Mouse (Mus musculus) limb, embryonic 10.5 days (tissue): ENCODE results near the gene Ifit1bl2. TPM values are rescaled to one million over a fixed set of nuclear protein-coding genes. Genes with fewer than 3 reads are reported as not detected.
"Not testable (repeated sequence)": the region's sequence is repeated elsewhere in the genome, so short reads cannot be mapped to it uniquely, and the experiment has no call there.

Source experiments
- DNase-seq: peaks from one replicate; pipeline ENCODE4 v3.0.0-alpha.2; 2017; ENCODE audit warnings: low spot score
- H3K27ac ChIP-seq: fragments of 300-500 bp; sonication (generic); 2 replicates; pipeline ENCODE4 v1.5.1; 2016; ENCODE audit warnings: mild to moderate bottlenecking
- H3K27me3 ChIP-seq: fragments of 300-500 bp; sonication (generic); 2 replicates; pipeline ENCODE4 v1.6.1; 2016; ENCODE audit warnings: low read depth, mild to moderate bottlenecking; ENCODE audit not compliant: poor library complexity, severe bottlenecking
- H3K36me3 ChIP-seq: fragments of 300-500 bp; sonication (generic); 2 replicates; pipeline ENCODE4 v1.6.1; 2016; ENCODE audit warnings: mild to moderate bottlenecking, moderate library complexity
- H3K4me1 ChIP-seq: fragments of 300-500 bp; sonication (generic); 2 replicates; pipeline ENCODE4 v1.6.1; 2016
- H3K4me3 ChIP-seq: fragments of 300-500 bp; sonication (generic); 2 replicates; pipeline ENCODE4 v1.5.1; 2016; ENCODE audit warnings: mild to moderate bottlenecking, moderate library complexity
- H3K9me3 ChIP-seq: fragments of 300-500 bp; sonication (generic); replicated peaks from 2 replicates; pipeline ENCODE4 v1.6.1; 2016; ENCODE audit warnings: mild to moderate bottlenecking
- WGBS: fragments of 180-500 bp; shearing (Covaris S2); methylation state at CpG from one replicate; pipeline ENCODE4 v1.1.7; 2016; 5-methylcytosine and 5-hydroxymethylcytosine counted together
- polyA plus RNA-seq: library from polyadenylated mRNA; unstranded; fragments of >200 nt; fragmentation: Nextera tagmentation; extraction: Ambion mirVana; gene quantifications from 2 replicates; pipeline ENCODE4 v1.2.1, GENCODE M21; 2016

The Ifit1bl2 gene
- polyA plus RNA-seq, 1 experiment from 2014 or later, result not detected

DNA sequence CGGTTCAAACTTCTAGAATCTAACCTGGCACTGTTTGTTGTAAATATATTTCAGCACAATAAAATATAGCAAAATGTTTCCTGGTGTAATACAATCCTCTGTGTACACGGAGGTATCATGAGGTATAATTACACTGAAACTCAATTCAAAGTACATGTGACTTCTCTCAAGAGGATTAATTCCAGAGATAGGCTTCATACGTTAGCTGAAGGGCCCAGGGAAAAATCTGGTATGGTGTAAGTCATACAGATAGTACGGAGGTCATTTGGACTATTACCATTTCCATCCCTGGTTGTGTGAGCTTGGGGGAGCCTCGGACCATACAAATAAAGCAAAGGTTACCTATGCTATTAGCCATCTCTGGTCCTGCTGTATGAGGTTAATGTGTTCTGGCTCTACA, 2.1 kb upstream of the Ifit1bl2 start:
- H3K27ac ChIP-seq, result no peak overlapping the region
- H3K4me1 ChIP-seq, result no peaks in the 10 kb centered on the region
- no peak overlapping the region for H3K4me3 ChIP-seq
- H3K27me3 ChIP-seq, result 0 out of 2 replicates have a peak, but pooled peaks cover 5% of the 10 kb centered on the region
- H3K9me3 ChIP-seq, result no peaks in the 10 kb centered on the region
- no peaks in the 10 kb centered on the region for H3K36me3 ChIP-seq
- 83% methylated on average over 5 of the region's 5 CpGs for WGBS
- no peak for DNase-seq

DNA sequence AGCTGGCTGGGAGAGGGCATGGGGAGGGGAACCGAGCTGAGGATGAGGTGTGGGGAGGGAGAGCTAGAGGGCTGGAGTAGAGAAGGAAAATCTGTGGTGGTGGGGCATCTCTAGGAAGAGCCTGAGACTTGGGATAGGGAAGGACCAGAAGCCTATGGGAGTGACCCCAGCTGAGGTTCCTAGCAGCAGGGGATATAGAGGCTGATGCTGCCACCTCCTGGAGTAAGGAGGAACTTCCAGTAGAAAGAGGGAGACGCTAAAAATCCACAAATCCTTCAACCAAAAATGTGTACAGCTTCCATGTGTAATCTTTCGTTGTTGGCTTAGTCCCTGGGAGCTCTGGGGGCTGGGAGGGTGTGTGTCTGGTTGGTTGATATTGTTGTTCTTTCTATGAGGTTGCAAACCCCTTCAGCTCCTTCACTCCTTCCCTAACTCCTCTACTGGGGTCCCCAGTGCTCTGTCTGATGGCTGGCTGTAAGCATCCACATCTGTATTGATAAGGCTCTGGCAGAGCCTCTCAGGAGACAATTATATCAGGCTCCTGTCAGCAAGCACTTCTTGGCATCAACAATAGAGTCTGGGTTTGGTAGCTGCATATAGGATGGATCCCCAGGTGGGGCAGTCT, 3.5 kb downstream of the Ifit1bl2 start:
- Histone ChIP-seq H3K4me1 (no peaks in the 10 kb centered on the region), H3K36me3 (no peaks in the 10 kb centered on the region), H3K9me3 (no peaks in the 10 kb centered on the region), H3K27me3 (0 out of 2 replicates have a peak, but pooled peaks cover 5% of the 10 kb centered on the region), H3K27ac (no peak overlapping the region), H3K4me3 (no peak overlapping the region)
- WGBS, result 8% methylated on average over 3 of the region's 3 CpGs
- peak; percentile 53 for DNase-seq

DNA sequence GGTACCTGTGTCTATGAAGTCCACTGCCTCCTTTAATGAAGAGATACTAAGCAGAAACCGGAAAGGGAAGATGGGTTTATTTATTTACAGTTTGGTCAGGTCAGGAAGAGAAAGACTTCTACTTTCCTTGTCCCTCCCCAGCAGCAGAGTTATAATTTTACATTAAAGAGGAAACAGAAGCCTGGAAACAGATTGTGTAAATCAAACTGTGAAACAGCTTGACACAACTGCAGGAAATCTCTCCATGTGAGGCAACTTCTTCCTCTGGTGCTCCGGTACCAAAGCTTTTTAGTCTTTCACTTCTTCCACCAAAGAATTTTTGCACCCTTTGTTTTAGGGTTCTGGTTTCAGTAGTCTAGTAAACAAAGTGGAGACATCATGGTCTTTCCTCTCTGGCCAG, 7.1 kb downstream of the Ifit1bl2 start:
- H3K36me3 ChIP-seq, result no peaks in the 10 kb centered on the region
- WGBS, result 87% methylated on average over 2 of the region's 2 CpGs
- H3K4me1 ChIP-seq, result no peaks in the 10 kb centered on the region
- H3K4me3 ChIP-seq, result no peak overlapping the region
- no peak for DNase-seq
- 0 out of 2 replicates have a peak, but pooled peaks cover 5% of the 10 kb centered on the region for H3K27me3 ChIP-seq
- no peaks in the 10 kb centered on the region for H3K9me3 ChIP-seq
- H3K27ac ChIP-seq, result no peak overlapping the region

DNA sequence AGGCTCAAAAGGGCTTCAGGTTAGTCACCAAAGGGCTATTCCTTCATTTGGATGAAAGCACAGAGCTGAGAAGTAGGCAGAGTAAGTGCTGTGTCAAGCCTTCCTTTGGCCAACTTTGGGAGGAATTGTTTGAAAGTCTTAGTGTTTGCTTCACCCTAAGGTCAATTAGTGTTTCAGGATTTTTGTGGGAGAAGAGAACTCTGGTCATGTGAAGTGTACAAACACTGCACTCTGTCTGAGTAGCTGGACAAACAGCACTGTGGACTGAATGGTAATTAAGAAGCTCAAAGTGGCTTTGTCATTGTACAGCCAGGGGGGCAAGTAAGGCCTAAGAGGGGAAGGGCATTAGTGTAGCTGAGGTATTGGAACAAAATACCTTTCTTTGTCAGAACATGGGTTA, 9.1 kb downstream of the Ifit1bl2 start:
- Histone ChIP-seq H3K27ac (no peak overlapping the region), H3K9me3 (no peaks in the 10 kb centered on the region), H3K27me3 (no peaks in the 10 kb centered on the region), H3K4me1 (no peaks in the 10 kb centered on the region), H3K36me3 (no peaks in the 10 kb centered on the region), H3K4me3 (no peak overlapping the region)
- no peak for DNase-seq

DNA sequence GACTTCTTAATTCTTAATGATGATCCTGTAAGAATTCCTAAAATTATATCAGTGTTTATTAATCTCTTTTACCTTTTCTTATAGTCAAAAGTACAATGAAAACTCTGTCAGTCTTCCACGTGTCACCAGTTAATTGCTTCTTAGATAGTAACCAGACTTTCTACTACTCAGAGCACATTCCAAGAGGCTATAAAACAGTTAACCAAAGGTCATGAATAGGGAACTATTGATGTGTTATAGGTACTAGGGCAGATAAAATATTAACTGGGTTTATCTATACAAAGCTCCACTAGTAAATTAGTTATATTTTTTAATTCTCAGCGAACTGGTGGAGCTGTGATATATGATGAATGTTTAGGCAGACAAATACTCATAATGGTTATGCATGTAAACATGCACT, 13.0 kb downstream of the Ifit1bl2 start:
- no peaks in the 10 kb centered on the region for H3K4me1 ChIP-seq
- no peaks in the 10 kb centered on the region for H3K9me3 ChIP-seq
- no peak overlapping the region for H3K27ac ChIP-seq
- 56% methylated on average over 2 of the region's 2 CpGs for WGBS
- H3K27me3 ChIP-seq, result no peaks in the 10 kb centered on the region
- no peak for DNase-seq
- H3K36me3 ChIP-seq, result no peaks in the 10 kb centered on the region
- no peak overlapping the region for H3K4me3 ChIP-seq

DNA sequence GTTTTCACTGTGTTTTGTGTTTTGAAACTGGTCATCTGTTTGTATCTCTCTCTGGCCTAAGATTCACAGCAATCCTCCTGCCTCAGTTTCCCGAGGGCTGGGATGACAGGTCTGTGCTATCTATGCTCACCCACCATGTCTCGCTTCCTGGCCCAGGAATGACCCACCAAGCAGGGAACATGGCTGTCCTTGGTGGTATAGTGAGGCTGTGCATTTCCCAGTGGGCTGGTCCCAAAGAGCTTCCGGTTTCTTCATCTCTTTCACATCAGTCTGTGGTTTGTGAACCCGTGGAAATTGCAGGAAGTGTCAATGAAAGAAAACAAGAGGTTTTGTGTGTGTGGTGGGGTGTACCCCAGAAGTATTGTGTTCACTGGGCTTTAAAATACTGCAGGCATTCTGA, 15.9 kb downstream of the Ifit1bl2 start:
- no peak for DNase-seq
- WGBS, result 87% methylated on average over 4 of the region's 4 CpGs
- Histone ChIP-seq H3K27me3 (no peaks in the 10 kb centered on the region), H3K4me3 (no peak overlapping the region), H3K4me1 (no peaks in the 10 kb centered on the region), H3K9me3 (no peaks in the 10 kb centered on the region), H3K36me3 (no peaks in the 10 kb centered on the region), H3K27ac (no peak overlapping the region)

DNA sequence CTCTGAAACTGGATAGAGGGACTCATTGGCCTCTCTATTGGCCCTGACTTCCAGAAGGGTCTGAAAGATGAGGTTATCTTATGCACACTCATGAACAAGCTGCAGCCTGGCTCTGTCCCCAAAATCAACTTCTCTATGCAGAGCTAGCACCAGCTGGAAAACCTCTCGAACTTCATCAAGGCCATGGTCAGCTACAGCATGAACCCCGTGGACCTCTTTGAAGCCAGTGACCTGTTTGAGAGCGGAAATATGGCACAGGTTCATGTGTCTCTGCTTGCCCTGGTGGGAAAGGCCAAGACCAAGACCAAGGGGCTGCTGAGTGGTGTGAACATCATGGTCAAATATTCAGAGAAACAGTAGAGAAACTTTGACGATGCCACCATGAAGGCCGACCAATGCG, 16.8 kb downstream of the Ifit1bl2 start:
- Histone ChIP-seq H3K27me3 (no peaks in the 10 kb centered on the region), H3K36me3 (no peaks in the 10 kb centered on the region), H3K27ac (no peak overlapping the region), H3K9me3 (no peaks in the 10 kb centered on the region), H3K4me1 (no peaks in the 10 kb centered on the region), H3K4me3 (no peak overlapping the region)
- DNase-seq, result no peak
- WGBS, result 95% methylated on average over 6 of the region's 6 CpGs

DNA sequence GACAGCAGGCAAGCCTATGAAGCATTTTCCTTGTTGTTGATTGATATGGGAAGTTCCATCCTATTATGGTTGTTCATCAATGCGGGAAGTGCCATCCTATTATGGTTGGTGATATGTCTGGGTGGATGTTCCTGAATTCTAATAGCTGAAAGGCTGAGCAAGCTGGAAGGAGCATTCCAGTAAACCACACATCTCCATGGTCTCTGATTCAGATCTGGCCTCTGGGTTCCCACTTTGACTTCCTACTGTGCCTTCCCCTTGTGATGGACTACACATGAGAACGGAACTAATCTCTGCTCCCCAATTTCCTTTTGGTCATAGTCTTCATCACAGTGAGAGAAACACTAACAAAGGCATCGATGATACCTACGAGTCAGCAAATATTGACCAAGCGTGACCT, 19.7 kb downstream of the Ifit1bl2 start:
- no peaks in the 10 kb centered on the region for H3K27me3 ChIP-seq
- H3K36me3 ChIP-seq, result no peaks in the 10 kb centered on the region
- H3K27ac ChIP-seq, result no peak overlapping the region
- 95% methylated on average over 5 of the region's 5 CpGs for WGBS
- H3K4me1 ChIP-seq, result no peaks in the 10 kb centered on the region
- no peak overlapping the region for H3K4me3 ChIP-seq
- no peak for DNase-seq
- no peaks in the 10 kb centered on the region for H3K9me3 ChIP-seq

DNA sequence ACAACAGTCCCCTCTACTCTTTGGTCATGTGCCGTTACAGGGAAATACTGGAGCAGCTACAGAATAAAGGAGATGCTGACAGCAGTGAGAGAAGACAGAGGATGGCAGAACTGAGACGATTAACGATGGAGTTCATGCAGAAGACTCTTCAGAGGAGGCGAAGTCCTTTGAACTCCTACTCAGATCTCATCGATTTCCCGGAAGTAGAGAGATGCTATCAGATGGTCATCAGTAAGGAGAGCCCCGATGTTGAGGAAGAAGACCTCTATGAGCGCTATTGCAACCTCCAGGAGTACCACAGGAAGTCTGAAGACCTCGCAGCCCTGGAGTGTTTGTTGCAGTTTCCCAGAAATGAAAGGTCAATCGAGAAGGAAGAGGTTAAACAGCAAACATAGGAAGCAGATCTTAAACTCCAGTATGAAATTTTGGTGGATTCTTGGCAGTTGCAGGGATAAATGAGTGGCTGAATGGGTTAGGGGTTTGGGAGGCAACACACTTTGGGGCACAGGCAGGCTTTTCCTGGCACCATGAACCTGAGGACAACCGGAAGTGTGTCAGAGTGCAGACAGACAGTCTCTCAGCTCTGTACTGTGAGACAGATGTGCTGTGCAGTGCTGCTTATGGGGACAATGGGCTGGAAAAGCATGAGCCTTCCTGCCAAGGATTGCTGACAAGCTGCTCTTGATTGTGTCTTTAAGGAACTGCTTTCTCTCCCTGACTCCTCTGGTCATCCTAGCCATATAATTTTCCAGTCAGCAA, 28.1 kb downstream of the Ifit1bl2 start:
- H3K4me3 ChIP-seq, H3K27ac ChIP-seq, H3K36me3 ChIP-seq, H3K4me1 ChIP-seq, H3K27me3 ChIP-seq, H3K9me3 ChIP-seq, DNase-seq: not testable (repeated sequence)
- WGBS, result 86% methylated on average over 6 of the region's 11 CpGs

DNA sequence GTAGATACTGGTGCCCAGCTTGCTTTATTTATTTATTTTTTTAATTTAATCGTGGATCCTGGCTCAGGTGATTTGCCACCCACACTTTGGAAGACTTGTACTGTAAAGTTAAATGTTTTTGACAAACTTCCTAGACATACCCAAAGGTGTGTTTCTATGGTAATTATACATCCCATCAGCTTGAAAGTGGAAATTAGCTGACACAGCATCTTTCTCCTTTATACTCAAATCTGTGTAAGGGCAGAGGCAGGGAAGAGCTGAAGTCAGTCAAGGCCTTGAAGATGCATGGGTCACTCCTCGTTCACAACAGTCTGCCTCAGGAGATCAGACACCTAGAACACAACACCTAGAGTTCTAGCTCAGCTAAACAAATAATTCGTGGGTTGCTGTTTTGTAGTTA, 30.4 kb downstream of the Ifit1bl2 start:
- H3K27me3 ChIP-seq, result not testable (repeated sequence)

DNA sequence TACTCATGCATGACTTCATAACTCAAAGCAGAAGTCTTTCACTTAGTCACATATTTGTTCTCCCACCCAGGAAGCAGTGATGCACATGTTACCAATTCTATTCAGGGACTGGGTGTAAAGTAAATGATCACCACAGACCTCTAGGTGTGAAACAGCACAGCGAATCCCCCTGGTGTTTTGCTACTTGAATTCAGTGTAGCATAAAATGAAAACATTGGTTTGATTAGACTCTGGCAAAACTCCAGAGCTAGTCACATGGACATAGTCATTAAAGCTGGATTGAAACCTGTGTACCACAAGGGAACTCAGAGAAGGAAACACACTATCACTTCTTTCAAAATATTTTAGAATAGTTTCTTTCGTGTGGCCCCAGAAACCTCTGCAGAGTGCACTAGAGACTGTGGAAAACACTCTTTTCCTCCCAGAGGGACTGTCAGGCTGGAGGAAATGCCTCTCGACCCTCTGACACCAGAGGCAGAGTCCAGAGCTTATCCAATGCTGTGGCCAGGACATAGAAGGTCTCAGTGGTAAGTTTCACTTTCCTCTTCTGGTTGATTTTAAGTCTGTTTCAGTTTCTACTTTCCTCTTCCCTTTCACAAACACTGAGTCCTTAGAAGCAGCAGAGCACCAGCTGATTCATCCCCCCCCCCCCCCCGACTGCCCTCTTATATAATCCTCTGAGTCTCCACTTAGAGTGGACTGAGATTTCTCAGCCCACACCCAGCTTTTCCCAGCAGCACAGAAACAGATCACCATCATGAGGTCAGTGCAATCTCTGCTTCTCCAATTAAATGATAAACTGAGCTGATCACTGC, 33.1 kb downstream of the Ifit1bl2 start, which contains the start of gene Ifit3b:
Gene Ifit3b (plus strand): TSS at position 734 of the 815 bp plus-strand sequence.
- H3K36me3 ChIP-seq, DNase-seq, H3K27me3 ChIP-seq, H3K9me3 ChIP-seq, H3K27ac ChIP-seq, H3K4me1 ChIP-seq, H3K4me3 ChIP-seq: not testable (repeated sequence)
- 66% methylated on average over 4 of the region's 4 CpGs for whole genome bisulfite sequencing

More for the DNA sequence above, 30.4 kb downstream of the Ifit1bl2 start:
- not testable (repeated sequence) for H3K36me3 ChIP-seq, H3K4me3 ChIP-seq, H3K9me3 ChIP-seq, H3K4me1 ChIP-seq, H3K27ac ChIP-seq, DNase-seq
- 75% methylated on average over 3 of the region's 3 CpGs for WGBS

DNA sequence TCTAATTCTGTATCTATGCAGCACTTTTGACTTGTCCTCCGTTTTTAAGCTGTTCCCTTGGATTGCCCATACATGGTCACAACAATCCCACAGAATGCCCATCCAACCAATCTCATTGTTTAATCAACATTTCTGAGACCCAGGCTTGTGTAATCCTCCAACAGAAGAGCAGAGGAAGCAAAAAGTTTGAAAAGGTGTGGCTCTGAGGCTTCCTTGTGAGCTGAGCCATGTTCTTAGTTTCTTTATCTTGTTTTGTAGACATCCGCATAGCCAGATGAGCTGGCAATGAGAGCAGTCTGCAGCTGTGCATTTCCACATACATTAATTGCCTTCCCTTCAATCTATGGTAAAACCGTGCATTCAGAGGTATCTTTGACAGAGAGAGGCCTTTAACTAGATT, 35.1 kb downstream of the Ifit1bl2 start:
- H3K36me3 ChIP-seq, result no peaks in the 10 kb centered on the region
- H3K4me3 ChIP-seq, result no peak overlapping the region
- WGBS, result 91% methylated on average over 3 of the region's 3 CpGs
- H3K9me3 ChIP-seq, result no peaks in the 10 kb centered on the region
- no peak overlapping the region for H3K27ac ChIP-seq
- H3K4me1 ChIP-seq, result no peaks in the 10 kb centered on the region
- no peak for DNase-seq
- no peaks in the 10 kb centered on the region for H3K27me3 ChIP-seq

DNA sequence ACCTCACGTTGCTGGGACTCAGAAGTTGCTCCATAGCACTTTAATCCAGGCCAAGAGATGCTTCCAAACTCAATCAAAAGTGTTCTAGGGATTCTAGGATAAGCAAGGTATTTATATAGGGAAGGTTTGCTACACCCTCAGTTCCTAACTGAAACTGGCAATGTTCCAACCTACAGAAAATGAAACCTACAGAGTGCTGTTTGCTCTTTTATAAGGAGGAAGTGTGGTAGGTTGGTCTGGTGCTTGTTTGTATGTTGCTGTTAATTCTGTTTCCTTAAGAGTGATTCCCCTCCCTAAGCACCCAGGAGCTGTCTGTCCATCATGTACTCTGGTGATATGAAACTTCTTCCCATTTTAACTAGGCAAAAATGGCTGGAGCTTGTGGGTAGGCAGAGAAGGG, 38.7 kb downstream of the Ifit1bl2 start, which contains the start of gene Ifit1bl1:
Gene Ifit1bl1 (minus strand): TSS at position 69 of the 400 bp plus-strand sequence.
- not testable (repeated sequence) for DNase-seq, H3K4me3 ChIP-seq, H3K36me3 ChIP-seq, H3K27me3 ChIP-seq, H3K9me3 ChIP-seq, H3K27ac ChIP-seq, H3K4me1 ChIP-seq
- WGBS, result 53% methylated on average over 1 of the region's 1 CpGs
